Mouse (Mus musculus) adrenal gland, adult 8-10 months (tissue): Measurements from ENCODE around the gene Draxin. TPM values are rescaled to one million over a fixed set of nuclear protein-coding genes. Genes with fewer than 3 reads are reported as not detected.

Source experiments
- DNase-seq: peaks from one replicate; pipeline ENCODE4 v3.0.0; 2022
- total RNA-seq, 4 experiments: library from RNA; stranded (reverse); gene quantifications; 2 replicates each; pipeline ENCODE4 v1.2.4; 2022

Gene Draxin
- total RNA-seq, 4 experiments from 2014 or later = 0.06 to 0.15 (median 0.12) TPM

GRCm38 (mm10) chr4:148083176-148083899, 47.2 kb downstream of the Draxin start:
- DNase-seq = no peak

- DNase-seq = no peak
These were observed 48.0 kb downstream of the Draxin start for GRCm38 (mm10) chr4:148082257-148083044.

DNA sequence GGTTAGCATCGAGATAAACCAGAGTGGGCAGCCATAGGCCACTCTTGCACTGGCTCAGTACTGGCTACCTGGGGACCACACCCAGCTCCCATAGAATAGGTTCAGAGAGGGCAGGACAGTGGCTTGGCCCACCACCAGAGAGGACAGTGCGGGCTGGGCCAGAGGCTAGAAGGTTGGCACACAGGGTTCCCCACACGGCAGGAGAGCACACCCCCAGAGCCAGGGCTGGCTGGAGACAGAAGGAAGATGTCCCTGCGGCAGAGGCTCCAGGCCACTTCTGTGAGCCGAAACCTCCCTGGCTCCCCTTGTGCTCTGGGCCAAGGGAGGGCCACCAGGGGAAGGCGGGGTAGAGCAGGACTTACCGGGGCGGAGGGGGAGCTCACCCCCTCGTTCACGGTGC, 49.3 kb downstream of the Draxin start:
- DNase-seq = no peak

DNA sequence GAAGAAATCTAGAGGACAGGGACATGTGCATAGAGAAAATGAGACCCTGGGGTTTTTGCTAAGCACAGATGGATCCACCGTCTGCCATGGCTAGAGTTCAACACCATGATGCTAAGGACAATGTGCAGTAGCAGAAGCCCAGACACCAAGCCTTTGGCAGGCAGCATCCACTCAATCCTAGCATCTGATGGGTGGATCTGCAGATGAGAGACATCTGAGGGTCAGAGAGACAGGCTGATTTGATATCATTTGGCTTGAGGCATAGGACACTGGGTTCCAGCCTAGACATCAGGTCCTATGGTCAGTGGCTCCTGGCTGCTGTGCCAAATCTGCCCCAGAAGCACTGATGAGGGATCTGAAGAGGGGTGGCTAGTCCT, 49.9 kb downstream of the Draxin start:
- no peak for DNase-seq

- no peak for DNase-seq
These were observed 50.4 kb downstream of the Draxin start for GRCm38 (mm10) chr4:148079944-148080596.

DNA sequence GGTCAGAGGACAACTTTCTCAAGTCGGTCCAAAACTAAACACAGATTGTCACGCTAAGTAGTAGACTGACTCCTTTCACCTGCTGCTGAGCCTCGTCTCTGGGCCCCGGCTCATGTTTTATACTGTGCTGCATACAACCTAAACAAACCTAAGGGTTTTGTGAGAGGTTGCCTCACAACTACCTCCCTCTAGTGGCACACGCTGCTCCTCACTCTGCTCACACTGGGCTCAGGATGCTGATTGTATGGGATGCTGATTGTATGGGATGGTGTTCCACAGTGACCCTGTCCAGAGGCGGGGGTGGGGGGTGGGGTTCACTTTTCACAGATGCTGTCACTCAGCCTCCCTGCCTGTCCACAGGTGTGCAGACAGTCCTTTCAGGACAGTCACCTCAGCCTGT, 51.3 kb downstream of the Draxin start:
- DNase-seq = no peak

GRCm38 (mm10) chr4:148075881-148076280, 54.6 kb downstream of the Draxin start:
- no peak for DNase-seq

DNA sequence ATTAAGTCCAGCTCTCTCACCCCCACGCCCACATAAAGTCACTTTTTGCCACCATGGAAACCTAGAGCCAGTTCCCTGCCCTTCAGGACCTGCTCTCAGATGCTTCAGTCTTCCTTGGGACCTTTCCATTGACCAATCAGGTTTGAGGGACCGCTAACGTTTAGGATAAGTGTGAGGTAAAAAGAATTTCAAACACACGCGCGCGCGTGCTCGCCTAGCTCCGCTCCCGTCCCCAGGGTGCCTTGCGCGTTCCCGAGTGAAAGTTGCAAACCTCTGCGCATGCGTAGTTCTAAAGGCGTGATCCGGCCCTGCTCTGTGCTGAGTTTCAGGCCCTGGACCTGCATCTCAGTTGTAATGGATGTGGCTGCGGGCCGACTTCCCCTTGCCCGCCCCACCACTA, 55.2 kb downstream of the Draxin start:
- DNase-seq = no peak

DNA sequence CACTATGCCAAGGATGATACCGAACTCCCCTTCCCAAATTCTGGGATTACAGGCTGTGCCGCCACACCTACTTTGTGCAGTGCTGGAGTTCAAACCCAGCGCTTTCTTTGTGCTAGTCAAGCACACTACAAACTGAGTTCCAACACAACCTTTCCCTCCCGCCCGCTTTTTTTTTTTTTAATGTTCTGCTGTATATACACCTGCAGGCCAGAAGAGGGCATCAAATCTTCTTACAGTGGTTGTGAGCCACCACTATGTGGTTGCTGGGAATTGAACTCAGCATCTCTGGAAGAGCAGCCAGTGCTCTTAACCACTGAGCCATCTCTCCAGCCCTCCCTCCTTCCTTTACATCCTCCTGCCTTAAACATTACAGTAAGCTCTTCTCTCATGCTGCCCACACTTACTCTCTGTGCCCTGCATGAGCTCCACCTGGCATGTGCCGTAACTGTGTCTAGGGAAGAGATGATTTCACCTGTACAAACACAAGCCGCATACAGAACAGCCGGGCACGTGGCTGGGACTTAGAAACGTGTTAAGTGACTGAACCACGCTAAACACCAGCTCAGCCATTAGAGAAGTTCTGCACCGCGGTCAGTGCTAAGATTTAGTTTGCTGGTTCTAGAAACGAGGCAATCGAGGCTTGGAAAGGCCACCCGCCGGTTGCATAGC, 55.8 kb downstream of the Draxin start:
- no peak for DNase-seq

GRCm38 (mm10) chr4:148071508-148071907, 59.0 kb downstream of the Draxin start:
- no peak for DNase-seq

DNA sequence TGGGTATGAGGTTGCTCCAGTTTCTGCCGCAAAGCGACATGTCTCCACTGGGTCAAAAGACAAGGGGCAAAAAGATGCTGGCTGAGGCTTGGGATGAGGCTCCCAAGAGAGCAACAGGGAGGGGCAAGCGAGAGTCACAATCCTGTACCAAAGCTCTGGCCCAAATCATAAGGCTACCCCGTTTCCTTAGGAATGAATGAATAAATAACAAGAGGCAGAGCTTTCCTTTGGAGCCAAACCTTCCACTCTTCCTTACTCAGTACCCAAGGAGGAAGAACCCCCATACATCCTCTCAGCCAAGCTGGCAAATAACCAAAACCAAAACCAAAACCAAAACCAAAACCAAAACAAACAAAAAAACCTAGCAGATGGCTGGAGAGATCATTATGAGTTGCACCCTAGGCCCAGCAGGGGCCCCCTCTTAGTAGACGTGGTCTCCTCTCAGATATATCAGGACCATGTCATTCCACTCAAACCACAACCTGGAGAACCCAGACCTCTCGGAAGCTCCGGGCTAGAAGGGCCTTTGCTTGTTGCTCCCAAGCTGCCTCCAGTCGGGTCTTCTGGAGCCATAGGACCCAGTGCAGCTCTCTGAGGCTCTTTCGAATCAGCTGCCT, 60.8 kb downstream of the Draxin start:
- no peak for DNase-seq

DNA sequence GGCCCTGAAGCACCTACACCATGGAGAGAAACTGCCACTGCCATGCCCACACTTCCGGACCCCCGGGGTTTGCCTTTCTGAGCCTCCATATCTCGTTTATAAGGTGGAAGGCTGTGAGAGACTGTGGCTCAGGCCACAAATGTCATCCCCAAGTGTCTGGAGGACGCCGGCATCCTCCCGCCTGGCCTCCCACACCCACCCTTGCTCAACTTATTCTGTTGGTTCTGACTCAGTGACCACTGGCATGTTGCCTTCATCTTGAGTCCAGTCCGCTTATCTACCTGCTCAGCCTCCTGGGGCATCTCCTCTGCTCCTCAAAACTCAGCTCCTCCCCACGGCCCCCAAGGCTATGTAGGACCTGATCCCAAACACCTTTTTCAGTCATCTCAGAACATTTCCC, 63.2 kb downstream of the Draxin start:
- no peak for DNase-seq

DNA sequence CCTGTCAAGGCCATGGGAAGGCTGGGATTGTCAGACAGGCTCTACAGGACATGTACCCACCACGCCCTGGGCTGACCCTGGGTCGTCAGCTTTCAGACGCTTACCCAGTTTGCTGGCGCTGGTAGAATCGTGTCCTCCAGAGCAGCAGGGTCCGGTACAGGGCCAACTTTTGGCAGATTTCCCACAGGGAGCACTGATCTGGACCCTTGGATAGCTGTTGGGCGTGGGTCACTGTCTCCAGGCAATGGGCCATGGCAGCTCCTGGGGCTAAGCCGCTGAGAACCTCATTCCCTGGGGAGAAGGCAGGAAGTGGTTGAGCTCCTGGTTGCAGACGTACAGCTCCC, 64.1 kb downstream of the Draxin start:
- peak; percentile 41 for DNase-seq

GRCm38 (mm10) chr4:148065702-148066400, 64.6 kb downstream of the Draxin start:
- no peak for DNase-seq

DNA sequence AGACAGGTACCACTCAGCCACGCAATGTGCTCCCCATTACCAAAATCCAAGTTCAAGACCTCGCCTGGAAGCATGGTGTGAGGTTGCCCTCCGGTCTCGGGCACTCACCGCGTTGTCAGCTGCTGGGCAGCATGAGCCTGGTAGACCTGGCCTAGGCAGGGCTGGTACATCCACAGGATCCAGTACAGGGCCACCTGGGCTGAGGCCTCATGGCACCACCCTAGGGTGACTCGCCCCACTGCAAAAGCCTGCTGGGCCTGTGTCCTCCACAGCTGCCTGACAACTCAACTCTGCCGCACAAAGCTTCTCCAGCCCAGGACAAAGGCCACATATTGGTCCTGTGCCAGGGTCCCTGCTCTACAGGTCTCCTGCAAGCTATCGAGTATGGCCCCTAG, 69.4 kb downstream of the Draxin start:
- peak; percentile 1 for DNase-seq

DNA sequence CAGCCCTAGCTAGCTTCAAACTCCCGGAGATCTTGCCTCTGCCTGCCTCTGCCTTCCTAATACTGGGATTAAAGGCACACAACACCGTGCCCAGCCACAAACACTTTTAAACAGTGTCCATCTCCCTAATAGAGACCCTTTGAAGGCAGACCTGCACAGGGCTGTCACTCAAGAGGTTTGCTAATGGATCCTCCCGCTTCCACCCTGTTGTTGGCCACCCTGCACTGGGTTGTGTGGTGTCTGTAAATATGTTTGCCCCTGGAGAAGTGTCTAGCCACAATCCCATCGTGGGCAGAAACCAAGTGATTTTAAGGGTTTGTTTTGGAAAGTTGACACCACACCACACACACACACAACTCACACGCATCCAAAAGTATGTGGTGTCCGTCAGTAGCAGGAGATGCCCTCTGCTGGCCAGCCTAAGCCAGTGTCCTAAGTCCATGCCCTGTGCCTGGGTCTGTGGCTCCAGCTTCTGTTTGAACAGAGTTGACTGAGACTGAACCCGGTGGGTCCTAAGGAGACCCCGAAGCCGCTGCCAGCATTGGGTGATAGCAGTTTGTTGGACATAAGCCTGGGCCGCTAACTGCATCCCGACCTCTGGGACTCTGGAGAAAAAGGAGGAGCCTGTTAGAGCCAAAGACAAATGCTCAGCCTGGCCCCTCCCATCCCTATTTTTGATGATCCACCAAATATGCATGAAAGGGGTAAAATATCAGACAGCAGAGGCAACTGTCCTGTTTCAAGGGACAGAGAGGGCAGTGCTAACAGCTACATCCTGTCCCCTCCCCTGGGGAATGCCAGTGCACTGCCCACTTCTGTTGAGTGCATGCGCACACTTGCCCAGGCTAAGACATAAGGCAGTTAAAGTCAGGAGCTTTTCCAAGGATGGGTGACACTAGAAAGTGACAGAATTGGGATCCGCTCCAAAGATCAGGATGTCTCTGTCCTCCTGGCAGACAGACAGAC, 70.1 kb downstream of the Draxin start:
- peak; percentile 25 for DNase-seq

DNA sequence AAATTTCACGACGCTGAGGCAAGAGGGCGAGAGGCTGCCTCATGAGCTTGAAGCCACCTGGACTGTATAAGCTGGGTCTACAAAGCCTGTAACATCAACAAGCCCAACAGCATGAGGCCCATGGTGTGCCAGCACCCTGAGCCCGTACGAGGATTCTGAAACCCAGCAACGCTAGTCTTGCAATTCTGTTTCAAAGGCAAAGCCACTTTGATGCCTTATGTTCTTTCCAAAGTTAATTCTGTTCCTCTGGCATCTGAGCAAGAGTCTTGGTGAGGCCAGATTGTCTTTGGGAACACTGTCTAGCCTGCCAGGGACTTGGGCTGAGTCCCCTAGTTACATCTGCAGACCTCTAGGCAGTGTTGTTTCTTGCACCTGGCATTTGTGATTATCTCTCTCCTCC, 71.5 kb downstream of the Draxin start:
- DNase-seq = no peak

GRCm38 (mm10) chr4:148058218-148058819, 72.2 kb downstream of the Draxin start:
- DNase-seq = no peak

DNA sequence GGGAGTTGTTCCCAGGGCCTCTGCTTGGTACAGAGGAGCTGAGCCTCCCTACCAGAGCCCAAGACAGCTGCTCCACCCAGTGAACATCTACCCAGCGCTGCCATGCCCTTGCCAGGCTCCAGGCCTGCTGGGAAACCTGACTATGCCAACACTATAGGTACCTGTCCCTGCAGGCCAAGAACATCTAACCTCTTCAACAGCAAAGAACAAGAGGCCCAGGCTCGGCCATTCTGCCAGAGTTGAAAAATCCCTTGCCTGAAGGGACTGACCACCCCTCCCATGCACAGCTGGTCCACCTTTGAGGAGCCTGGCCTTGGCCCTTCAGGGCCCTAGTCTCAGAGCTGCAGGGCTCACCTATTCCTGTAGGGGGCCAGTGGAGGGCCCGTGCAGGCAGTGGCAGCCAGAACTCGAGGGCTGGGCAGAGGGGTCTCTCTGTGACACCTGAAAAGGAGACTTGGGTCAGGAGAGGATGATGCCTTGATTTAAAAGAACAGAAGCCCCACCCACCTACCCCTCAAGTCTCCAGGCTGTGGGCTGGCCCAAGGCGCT, 72.8 kb downstream of the Draxin start:
- no peak for DNase-seq

GRCm38 (mm10) chr4:148056801-148057200, 73.7 kb downstream of the Draxin start:
- DNase-seq = no peak
